Mouse (Mus musculus) CH12.LX (cell line): Measurements from ENCODE around the gene Stard7. TPM values are rescaled to one million over a fixed set of nuclear protein-coding genes. Genes with fewer than 3 reads are reported as not detected.

Experiments used
- DNase-seq: peaks from one replicate; pipeline ENCODE4 v3.0.0-alpha.2; 2013; ENCODE audit errors: extremely low read depth
- H3K27ac ChIP-seq: 2 replicates; pipeline ENCODE4 v1.5.1; 2012; ENCODE audit warnings: low read depth, mild to moderate bottlenecking, control low read depth, moderate library complexity; ENCODE audit not compliant: insufficient read depth
- H3K27me3 ChIP-seq: replicated peaks from 2 replicates; pipeline ENCODE3; 2012; ENCODE audit warnings: inconsistent platforms
- H3K36me3 ChIP-seq, 2 experiments: replicated peaks in 1 of 2; 2 replicates each; pipeline versions ENCODE3 to v1.6.1; 2012; ENCODE audit warnings: inconsistent platforms in 1 of 2, low read length in 1 of 2, mild to moderate bottlenecking in 1 of 2, mixed read lengths in 1 of 2, moderate library complexity in 1 of 2; ENCODE audit not compliant: control insufficient read depth in 1 of 2, insufficient read depth in 1 of 2
- H3K4me1 ChIP-seq, 2 experiments: 2 replicates each; pipeline ENCODE4 v1.6.1; 2012; ENCODE audit warnings: inconsistent platforms in 1 of 2, moderate library complexity in 1 of 2; ENCODE audit not compliant: insufficient read depth in 2 of 2, control insufficient read depth in 1 of 2
- H3K4me2 ChIP-seq: 2 replicates; pipeline ENCODE4 v1.6.1; 2012; ENCODE audit warnings: low read depth, mild to moderate bottlenecking, control low read depth; ENCODE audit not compliant: poor library complexity, insufficient read depth, severe bottlenecking
- H3K4me3 ChIP-seq, 3 experiments: fragments of 150-350 bp in 1 of 3; sonication (generic) in 1 of 3; replicated peaks in 1 of 3; 2 replicates each; pipeline versions ENCODE3 to v1.5.1; 2011 to 2012; ENCODE audit warnings: low read depth in 2 of 3, low read length in 2 of 3, mild to moderate bottlenecking in 2 of 3, moderate library complexity in 2 of 3, control low read depth in 1 of 3, improper control_type of control experiment in 1 of 3, inconsistent platforms in 1 of 3, mixed read lengths in 1 of 3; ENCODE audit not compliant: poor library complexity in 1 of 3
- H3K79me2 ChIP-seq: replicated peaks from 2 replicates; pipeline ENCODE4 v1.6.1; 2012; ENCODE audit warnings: mild to moderate bottlenecking, moderate library complexity; ENCODE audit not compliant: control insufficient read depth, poor library complexity, insufficient read depth, severe bottlenecking; ENCODE audit errors: extremely low read depth
- H3K9ac ChIP-seq: 2 replicates; pipeline ENCODE4 v1.6.1; 2012; ENCODE audit warnings: low read depth, mild to moderate bottlenecking, control low read depth, moderate library complexity; ENCODE audit not compliant: insufficient read depth
- H3K9me3 ChIP-seq: replicated peaks from 2 replicates; pipeline ENCODE3; 2012; ENCODE audit warnings: low read length, inconsistent platforms, mixed read lengths
- CHD2 ChIP-seq: IDR thresholded peaks from 2 replicates; pipeline ENCODE4 v1.6.1; 2011; ENCODE audit warnings: low read length, improper control_type of control experiment
- CTCF ChIP-seq, 2 experiments: IDR thresholded peaks in 1 of 2; conservative IDR thresholded peaks in 1 of 2; 2 replicates each; pipeline ENCODE4 v1.5.1; 2011 to 2012; ENCODE audit warnings: low read depth in 2 of 2, low read length in 2 of 2, improper control_type of control experiment in 1 of 2, inconsistent platforms in 1 of 2, mild to moderate bottlenecking in 1 of 2, moderate library complexity in 1 of 2
- E2F4 ChIP-seq: IDR thresholded peaks from 2 replicates; pipeline ENCODE4 v1.6.1; 2011; ENCODE audit warnings: low read depth, low read length, improper control_type of control experiment; ENCODE audit not compliant: insufficient replicate concordance
- EP300 ChIP-seq: IDR thresholded peaks from 2 replicates; pipeline ENCODE4 v1.6.1; 2011; ENCODE audit warnings: low read length, improper control_type of control experiment
- ETS1 ChIP-seq: conservative IDR thresholded peaks from 2 replicates; pipeline ENCODE4 v1.6.1; 2012; ENCODE audit warnings: low read depth, mild to moderate bottlenecking, inconsistent platforms, low read length, improper control_type of control experiment, moderate library complexity
- GABPA ChIP-seq: IDR thresholded peaks from 2 replicates; pipeline ENCODE4 v1.6.1; 2012; ENCODE audit warnings: low read depth, low read length, improper control_type of control experiment, inconsistent platforms; ENCODE audit not compliant: insufficient replicate concordance
- IRF4 ChIP-seq: IDR thresholded peaks from 2 replicates; pipeline ENCODE4 v1.6.1; 2014; ENCODE audit warnings: low read depth, mild to moderate bottlenecking, inconsistent platforms, low read length, improper control_type of control experiment
- MAX ChIP-seq: IDR thresholded peaks from 2 replicates; pipeline ENCODE4 v1.6.1; 2011; ENCODE audit warnings: low read length, improper control_type of control experiment
- MYC ChIP-seq: IDR thresholded peaks from 2 replicates; pipeline ENCODE4 v1.6.1; 2011; ENCODE audit warnings: low read depth, mild to moderate bottlenecking, improper control_type of control experiment, low read length
- NELFE ChIP-seq: IDR thresholded peaks from 2 replicates; pipeline ENCODE4 v1.6.1; 2011; ENCODE audit warnings: low read depth, low read length, improper control_type of control experiment
- RAD21 ChIP-seq: IDR thresholded peaks from 2 replicates; pipeline ENCODE4 v1.6.1; 2011; ENCODE audit warnings: low read depth, mild to moderate bottlenecking, low read length, improper control_type of control experiment, moderate library complexity
- SIN3A ChIP-seq: IDR thresholded peaks from 2 replicates; pipeline ENCODE4 v1.6.1; 2012; ENCODE audit warnings: low read length, improper control_type of control experiment, inconsistent platforms
- SMC3 ChIP-seq: IDR thresholded peaks from 2 replicates; pipeline ENCODE4 v1.6.1; 2011; ENCODE audit warnings: low read depth, low read length, improper control_type of control experiment
- TBP ChIP-seq: conservative IDR thresholded peaks from 2 replicates; pipeline ENCODE4 v1.6.1; 2011; ENCODE audit warnings: low read depth, low read length, improper control_type of control experiment
- TCF12 ChIP-seq: IDR thresholded peaks from 2 replicates; pipeline ENCODE4 v1.6.1; 2014; ENCODE audit warnings: low read depth, mild to moderate bottlenecking, inconsistent platforms, low read length, improper control_type of control experiment
- ZC3H11A ChIP-seq: IDR thresholded peaks from 2 replicates; pipeline ENCODE4 v1.6.1; 2012; ENCODE audit warnings: low read depth, mild to moderate bottlenecking, inconsistent platforms, low read length, improper control_type of control experiment
- ZNF384 ChIP-seq: IDR thresholded peaks from 2 replicates; pipeline ENCODE4 v1.6.1; 2012; ENCODE audit warnings: low read depth, low read length, improper control_type of control experiment, inconsistent platforms
- dilution Hi-C: fragments of 300-500 bp; cut with MboI; formaldehyde crosslinking; loops from 2 replicates; pipeline ENCODE4 v1.14.3; 2020; ENCODE audit warnings: low sequenced_read_pairs; ENCODE audit not compliant: extremely low pct_unique_long_range_greater_than_20kb, extremely low pct_ligation_motif_present
- in situ Hi-C: fragments of 300-500 bp; cut with MboI; formaldehyde crosslinking; loops from 3 replicates; pipeline ENCODE4 v1.14.3; 2019; ENCODE audit warnings: low sequenced_read_pairs, low pct_ligation_motif_present, low pct_unique_long_range_greater_than_20kb, mixed read lengths
- polyA plus RNA-seq: library from polyadenylated mRNA; unstranded; fragments of >175 nt; gene quantifications from 2 replicates; pipeline ENCODE4 v1.2.1, GENCODE M21; 2012; ENCODE audit warnings: low read depth; ENCODE audit not compliant: insufficient read length
- total RNA-seq, 2 experiments: library from RNA; depleted of rRNA; stranded (reverse); fragments of 300-350 nt in 1 of 2; fragments of >200 nt in 1 of 2; gene quantifications; 2 replicates each; pipeline ENCODE4 v1.2.3; 2012 to 2014

Gene Stard7
- total and polyA plus RNA-seq, 3 experiments, result 69.0 to 122 (median 80.6) TPM

DNA sequence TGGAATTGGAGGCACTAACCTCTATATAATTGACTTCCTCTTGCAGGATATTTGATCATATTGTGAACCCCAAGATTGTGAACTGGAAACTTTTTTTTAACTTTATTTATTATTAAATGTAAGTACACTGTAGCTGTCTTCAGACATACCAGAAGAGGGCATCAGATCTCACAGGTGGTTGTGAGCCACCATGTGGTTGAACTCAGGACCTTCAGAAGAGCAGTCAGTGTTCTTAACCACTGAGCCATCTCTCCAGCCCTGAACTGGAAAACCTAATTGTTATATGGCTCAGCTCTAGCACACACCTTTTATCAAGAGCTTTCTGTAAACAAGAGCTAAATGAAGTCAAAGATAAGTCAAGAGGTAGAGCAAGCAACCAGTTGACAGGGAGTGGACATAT is 36.1 kb downstream of the Stard7 start (continued):
- TF ChIP-seq GABPA (no peak), ETS1 (no peak), MAX (peak; percentile 57), TCF12 (no peak), EP300 (no peak), RAD21 (peak; percentile 54), E2F4 (no peak), SMC3 (peak; percentile 81)

DNA sequence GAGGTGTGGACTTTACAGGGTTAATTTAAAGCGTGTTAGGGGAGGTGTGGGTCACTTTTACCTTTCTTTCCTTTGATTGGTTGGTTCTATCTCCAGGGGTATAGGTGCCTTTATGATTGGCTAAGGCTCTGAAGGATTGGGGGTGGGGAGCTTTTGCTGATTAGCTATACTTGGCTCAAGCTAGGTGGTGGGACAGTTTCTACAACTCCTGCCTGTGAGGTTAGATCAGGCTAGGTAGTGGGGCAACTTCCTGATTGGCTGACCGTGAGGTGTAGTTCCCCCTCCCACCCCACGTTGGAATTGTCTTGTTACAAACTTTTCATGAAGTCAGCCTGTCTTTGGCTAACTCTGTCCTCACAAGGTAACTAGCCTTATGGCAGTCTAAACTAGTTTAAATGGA is 37.2 kb downstream of the Stard7 start:
- DNase-seq, result no peak
- Histone ChIP-seq H3K4me3 (no peak overlapping the region), H3K79me2 (no peaks in the 10 kb centered on the region), H3K4me1 (peaks cover 13 to 38% of the 10 kb centered on the region in 2 experiments), H3K36me3 (no peaks in the 10 kb centered on the region), H3K4me2 (no peak overlapping the region), H3K9me3 (peaks cover 6% of the 10 kb centered on the region), H3K27ac (no peak overlapping the region), H3K27me3 (no peaks in the 10 kb centered on the region), H3K9ac (no peak overlapping the region)
- dilution Hi-C loops (no loop called here), in situ Hi-C loops (loop anchor here (5.0 kb wide), 1 partner anchor 35 kb away; no protein-coding TSS in a partner anchor)
- TF ChIP-seq NELFE (no peak), CHD2 (0 out of 2 replicates have a peak, but pooled peaks have one; percentile 35)

- H3K4me1 ChIP-seq, result peaks cover 16 to 44% of the 10 kb centered on the region in 2 experiments
- dilution Hi-C loops, result no loop called here
- TF ChIP-seq SMC3 (peak; percentile 96), MYC (0 out of 2 replicates have a peak, but pooled peaks have one; percentile 34), TBP (no peak), ZNF384 (0 out of 2 replicates have a peak, but pooled peaks have one; percentile 4), ZC3H11A (peak; percentile 69; the same call in 1 of the 2 replicates), SIN3A (peak; percentile 47), IRF4 (0 out of 2 replicates have a peak, but pooled peaks have one; percentile 23), E2F4 (no peak), RAD21 (peak; percentile 83), CTCF (conservative IDR thresholded peaks at IDR 0.05 in 1 of 2, IDR thresholded peaks at IDR 0.05 in 1 of 2; ENCODE audit: low read depth in 2 of 2, low read length in 2 of 2) (peak; percentile 58 to 83)
- TF ChIP-seq, all 38 proteins: peak for 8
- H3K9me3 ChIP-seq, result peaks cover 6% of the 10 kb centered on the region
- H3K4me3 ChIP-seq, result no peak overlapping the region
- no peak overlapping the region for H3K27ac ChIP-seq
- no peak overlapping the region for H3K9ac ChIP-seq
- in situ Hi-C loops, result loop anchor here (5.0 kb wide), 1 partner anchor 34 kb away; no protein-coding TSS in a partner anchor
- H3K36me3 ChIP-seq, result no peaks in the 10 kb centered on the region
- no peak overlapping the region for H3K4me2 ChIP-seq
- no peaks in the 10 kb centered on the region for H3K27me3 ChIP-seq
- peak; percentile 58 for DNase-seq
- no peaks in the 10 kb centered on the region for H3K79me2 ChIP-seq
Observed at GRCm38 (mm10) chr2:127308660-127309059, 38.6 kb downstream of the Stard7 start.
